Mouse (Mus musculus): ENCODE measurements at regions not wholly inside any gene's neighbourhood (a gene's known extent, or its start where the extent isn't known, plus 50 kb on each side); places are given as distances from the start of the nearest gene placed in this dataset.

- no peak for TF ChIP-seq BHLHE40 (IDR thresholded peaks at IDR 0.05; ENCODE audit: borderline replicate concordance, low read depth, low read length)
- TF ChIP-seq KAT2A (conservative IDR thresholded peaks at IDR 0.05; ENCODE audit: low read depth, low read length): no peak
- TF ChIP-seq POLR2AphosphoS2 (IDR thresholded peaks at IDR 0.05; ENCODE audit: low read length): no peak
Observed at GRCm38 (mm10) chr16:10085429-10085828, 84.6 kb upstream of the Rpl39l start.

Data from MEL (cell line).